Mouse (Mus musculus) liver, postnatal 0 days (tissue): ENCODE measurements around the gene Oip5.

Source experiments
- CTCF ChIP-seq: sonication (generic); IDR thresholded peaks from 2 replicates; pipeline ENCODE4 v1.5.1; 2016; ENCODE audit warnings: antibody characterized with exemption, low read depth
- EP300 ChIP-seq: IDR thresholded peaks from 2 replicates; pipeline ENCODE4 v1.6.1; 2016; ENCODE audit warnings: antibody characterized with exemption, low read depth, mild to moderate bottlenecking

- no peak for TF ChIP-seq CTCF
- peak; percentile 31; the same call in 1 of the 2 replicates for TF ChIP-seq EP300
Observed at GRCm38 (mm10) chr2:119581571-119581970, 36.7 kb downstream of the Oip5 start.
